Mouse (Mus musculus) left cerebral cortex, postnatal 10 days (tissue): Measurements from ENCODE around the gene Arid5b. TPM values are rescaled to one million over a fixed set of nuclear protein-coding genes. Genes with fewer than 3 reads are reported as not detected.

Source experiments
- DNase-seq, 2 experiments: peaks; one replicate each; pipeline ENCODE4 v3.0.0; 2021 to 2022; ENCODE audit warnings: low spot score in 2 of 2, mixed read lengths in 1 of 2; ENCODE audit errors: extremely low spot score in 1 of 2
- intact Hi-C: fragments of 180-260 bp; cut with DNase I; formaldehyde crosslinking; loops from one replicate; pipeline ENCODE4 v1.15.1; 2025
- total RNA-seq, 2 experiments: library from RNA; stranded (reverse); gene quantifications; 2 replicates each; pipeline ENCODE4 v1.2.3; 2021

Arid5b gene
- total RNA-seq, 2 experiments from 2014 or later: 22.6 to 24.0 TPM

- intact Hi-C loops: no loop called here
- no peak for DNase-seq
Observed at GRCm38 (mm10) chr10:68155431-68156119, 123.0 kb downstream of the Arid5b start.

- DNase-seq: no peak
- intact Hi-C loops: no loop called here
Observed at GRCm38 (mm10) chr10:68154046-68154765, 124.3 kb downstream of the Arid5b start.

GRCm38 (mm10) chr10:68153344-68154045 lies 125.0 kb downstream of the Arid5b start:
- no peak for DNase-seq
- intact Hi-C loops: no loop called here

- DNase-seq: no peak
- intact Hi-C loops: loop anchor here (5.0 kb wide), 1 partner anchor 286 kb away; no protein-coding TSS in a partner anchor
Observed at GRCm38 (mm10) chr10:68148495-68148894, 130.0 kb downstream of the Arid5b start.

GRCm38 (mm10) chr10:68147730-68148129 lies 130.8 kb downstream of the Arid5b start:
- intact Hi-C loops: loop anchor here (2.0 to 5.0 kb wide), 2 partner anchors 149 to 285 kb away; no protein-coding TSS in a partner anchor
- DNase-seq: no peak

- intact Hi-C loops: loop anchor here (2.0 to 5.0 kb wide), 2 partner anchors 148 to 285 kb away; no protein-coding TSS in a partner anchor
Observed at GRCm38 (mm10) chr10:68146842-68147241, 131.7 kb downstream of the Arid5b start.

GRCm38 (mm10) chr10:68145286-68145950 lies 133.1 kb downstream of the Arid5b start:
- no peak for DNase-seq
- intact Hi-C loops: loop anchor here (5.0 kb wide), 1 partner anchor 283 kb away; no protein-coding TSS in a partner anchor

More at GRCm38 (mm10) chr10:68146842-68147241, 131.7 kb downstream of the Arid5b start:
- peak in 1 of 2 experiments; percentile 64 for DNase-seq

GRCm38 (mm10) chr10:68142501-68142900 lies 136.0 kb downstream of the Arid5b start:
- intact Hi-C loops: no loop called here
- DNase-seq: no peak

- intact Hi-C loops: no loop called here
- DNase-seq: no peak
Observed at GRCm38 (mm10) chr10:68141567-68141966, 137.0 kb downstream of the Arid5b start.

- no peak for DNase-seq
- intact Hi-C loops: no loop called here
Observed at GRCm38 (mm10) chr10:68140871-68141270, 137.7 kb downstream of the Arid5b start.

GRCm38 (mm10) chr10:68140306-68140705 lies 138.2 kb downstream of the Arid5b start:
- intact Hi-C loops: no loop called here

GRCm38 (mm10) chr10:68138123-68138522 lies 140.4 kb downstream of the Arid5b start:
- intact Hi-C loops: no loop called here
- DNase-seq: no peak

More at GRCm38 (mm10) chr10:68140306-68140705, 138.2 kb downstream of the Arid5b start:
- no peak for DNase-seq

- DNase-seq: no peak
- intact Hi-C loops: no loop called here
Observed at GRCm38 (mm10) chr10:68137151-68137833, 141.2 kb downstream of the Arid5b start.

GRCm38 (mm10) chr10:68136480-68137083 lies 142.0 kb downstream of the Arid5b start:
- intact Hi-C loops: no loop called here

GRCm38 (mm10) chr10:68136051-68136450 lies 142.5 kb downstream of the Arid5b start:
- intact Hi-C loops: no loop called here
- no peak for DNase-seq

More at GRCm38 (mm10) chr10:68136480-68137083, 142.0 kb downstream of the Arid5b start:
- DNase-seq: peak; percentile 74 to 84

GRCm38 (mm10) chr10:68135416-68135815 lies 143.1 kb downstream of the Arid5b start:
- intact Hi-C loops: no loop called here
- no peak for DNase-seq

GRCm38 (mm10) chr10:68134549-68134948 lies 144.0 kb downstream of the Arid5b start:
- intact Hi-C loops: no loop called here
- no peak for DNase-seq

- no peak for DNase-seq
- intact Hi-C loops: no loop called here
Observed at GRCm38 (mm10) chr10:68134071-68134470, 144.5 kb downstream of the Arid5b start.
